Mouse (Mus musculus): Measurements from ENCODE around the gene Rbms3.

Gene Rbms3

DNA sequence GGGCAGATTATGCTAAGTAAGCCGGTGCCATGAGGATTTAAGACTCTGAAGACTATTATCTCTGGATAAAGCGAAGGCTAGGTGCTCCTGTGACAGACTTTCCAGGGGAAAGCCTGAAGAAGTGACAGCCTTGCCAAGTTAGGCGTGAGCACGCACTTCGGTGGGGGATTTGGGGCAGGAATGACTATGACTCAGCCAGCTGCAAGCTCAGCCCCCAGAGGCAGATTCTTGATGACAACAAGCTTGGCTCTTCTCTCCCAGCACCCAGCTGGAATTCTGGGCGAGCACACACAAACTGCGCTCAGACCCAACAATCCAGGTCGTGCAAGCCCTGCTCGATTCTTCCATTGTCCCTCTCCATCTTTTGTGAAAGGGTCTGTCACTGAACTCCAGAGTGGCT lies 1038.6 kb downstream of the Rbms3 start:
- DNase-seq, result no peak

DNA sequence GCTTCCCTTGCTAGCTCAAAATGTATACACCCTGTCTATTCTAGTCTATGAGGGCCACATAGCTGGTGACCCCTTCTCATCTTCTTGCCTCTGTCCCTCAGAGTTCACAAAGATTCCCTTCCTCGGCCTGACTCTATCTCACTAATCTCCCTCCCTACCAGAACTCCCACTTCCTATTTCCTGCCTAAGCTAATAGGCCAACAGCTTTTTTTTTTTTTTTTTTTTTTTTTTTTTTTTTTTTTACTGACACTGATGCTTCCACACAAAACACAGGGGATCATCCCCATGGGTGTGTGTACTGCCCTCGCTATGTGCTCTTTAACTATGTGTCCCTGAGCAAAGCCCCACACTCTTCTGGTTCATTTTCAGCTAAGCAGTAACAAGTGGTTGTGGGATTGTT lies 1060.0 kb downstream of the Rbms3 start:
- no peak for DNase-seq

DNA sequence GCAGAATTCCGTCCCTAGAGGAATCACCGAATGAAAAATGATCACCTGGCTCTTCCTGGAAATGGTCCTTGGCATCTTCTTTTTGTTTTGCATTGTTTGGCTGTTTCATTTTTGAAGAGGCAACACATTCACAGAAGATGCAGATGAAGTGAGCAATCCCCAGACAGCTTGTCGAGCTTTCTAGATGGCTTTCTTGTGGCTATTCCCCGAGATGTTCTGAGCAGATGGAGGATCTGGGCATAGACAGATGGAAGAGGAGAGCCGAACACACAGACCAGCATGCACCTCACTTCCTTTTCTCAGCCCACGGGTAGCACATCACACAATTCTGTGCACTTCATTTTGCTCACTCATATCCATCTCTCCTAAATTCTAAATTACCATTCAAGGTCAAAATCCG lies 1063.0 kb downstream of the Rbms3 start:
- DNase-seq, result no peak

DNA sequence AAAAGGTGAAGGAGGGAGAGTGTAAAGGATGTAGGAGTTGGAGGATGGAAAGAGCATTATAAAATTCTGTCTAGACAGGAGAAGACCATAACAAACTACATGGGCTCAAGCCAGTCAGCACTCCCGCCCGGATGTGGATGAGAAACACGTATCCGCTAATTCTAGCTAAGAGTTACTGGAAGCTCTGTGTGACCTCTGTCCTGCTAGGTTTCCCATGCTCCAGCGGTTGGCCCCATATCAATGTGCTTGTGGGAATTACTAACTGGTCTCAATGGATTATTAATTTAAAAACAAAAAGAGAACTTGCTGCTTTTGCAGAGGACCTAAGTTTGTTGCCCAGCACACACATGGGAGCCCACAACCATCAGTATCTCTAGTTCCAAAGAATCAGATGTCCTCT lies 1071.9 kb downstream of the Rbms3 start:
- DNase-seq, result no peak

DNA sequence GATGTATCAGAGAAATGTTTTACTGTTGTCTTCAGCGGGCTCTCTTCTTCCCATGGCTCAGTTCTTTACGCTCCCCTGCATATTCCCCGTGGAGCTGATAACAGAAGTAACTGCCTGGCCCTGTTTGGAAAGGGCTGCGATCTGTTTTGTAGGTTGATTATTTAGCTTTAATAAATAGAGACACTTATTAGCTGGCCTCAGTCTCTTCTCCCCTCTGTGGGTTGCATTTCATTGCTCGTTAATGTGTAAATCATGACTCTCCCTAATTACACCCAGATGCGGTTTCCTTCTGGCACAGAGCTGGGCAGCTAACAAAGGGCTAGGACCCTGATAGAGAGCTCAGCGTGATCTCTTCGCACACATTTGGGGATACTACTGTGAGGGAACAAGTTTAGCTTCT lies 1073.1 kb downstream of the Rbms3 start:
- no peak for DNase-seq

DNA sequence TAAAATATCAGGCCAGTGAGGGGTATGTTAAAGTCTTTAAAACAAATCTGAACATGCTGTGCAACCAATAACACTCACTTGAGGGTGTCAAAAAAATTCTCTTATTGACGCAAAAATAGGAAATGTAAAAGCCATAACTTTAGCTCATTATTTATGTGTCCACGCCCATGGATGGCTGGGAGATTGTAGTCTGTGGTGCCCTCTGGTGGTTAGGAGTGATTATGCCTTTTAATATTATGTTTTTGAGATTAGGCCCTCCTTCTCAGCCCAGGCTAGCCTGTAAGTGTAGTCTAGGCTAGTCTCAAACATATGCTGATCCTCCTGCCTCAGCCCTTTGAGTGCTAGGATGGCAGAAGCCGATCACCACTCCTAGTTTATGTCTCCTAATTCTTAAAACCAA lies 1076.5 kb downstream of the Rbms3 start:
- peak in 1 of 2 experiments; percentile 3 for DNase-seq

DNA sequence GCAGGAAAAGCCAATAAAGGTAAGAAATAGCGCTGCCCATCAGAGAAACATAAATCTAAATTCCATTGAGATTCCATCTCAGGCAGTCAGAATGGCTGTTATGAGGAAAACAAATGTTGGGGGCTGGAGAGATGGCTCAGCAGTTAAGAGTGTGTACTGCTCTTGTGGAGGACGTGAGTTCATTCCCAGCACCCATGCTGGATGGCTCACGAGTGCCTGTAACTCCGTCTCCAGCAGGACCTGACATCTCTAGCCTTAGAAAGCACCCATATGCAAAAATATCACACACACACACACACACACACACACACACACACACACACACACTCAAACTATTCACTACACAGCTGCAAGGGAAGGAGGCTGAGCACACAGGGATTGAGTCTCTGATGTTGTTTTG lies 1083.6 kb downstream of the Rbms3 start:
- DNase-seq, result no peak

DNA sequence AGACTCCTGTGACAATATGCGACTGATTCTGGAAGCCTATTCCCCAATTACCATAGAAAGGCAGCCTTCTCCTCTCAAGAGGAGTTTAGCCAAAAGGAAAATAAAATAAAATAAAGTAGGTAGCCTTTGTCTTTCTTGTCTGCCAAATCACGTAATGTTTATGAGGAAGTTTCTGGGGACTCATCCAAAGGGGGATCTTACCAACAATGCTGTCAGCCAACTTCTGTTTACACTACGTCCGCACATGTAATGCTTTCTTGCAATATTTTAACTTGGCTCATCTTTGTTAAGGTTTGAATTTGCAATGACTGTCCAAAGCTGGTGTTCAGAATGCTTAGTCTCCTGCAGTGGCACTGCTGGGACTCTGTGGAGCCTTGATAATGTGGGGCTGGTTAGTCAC lies 1086.9 kb downstream of the Rbms3 start:
- no peak for DNase-seq

DNA sequence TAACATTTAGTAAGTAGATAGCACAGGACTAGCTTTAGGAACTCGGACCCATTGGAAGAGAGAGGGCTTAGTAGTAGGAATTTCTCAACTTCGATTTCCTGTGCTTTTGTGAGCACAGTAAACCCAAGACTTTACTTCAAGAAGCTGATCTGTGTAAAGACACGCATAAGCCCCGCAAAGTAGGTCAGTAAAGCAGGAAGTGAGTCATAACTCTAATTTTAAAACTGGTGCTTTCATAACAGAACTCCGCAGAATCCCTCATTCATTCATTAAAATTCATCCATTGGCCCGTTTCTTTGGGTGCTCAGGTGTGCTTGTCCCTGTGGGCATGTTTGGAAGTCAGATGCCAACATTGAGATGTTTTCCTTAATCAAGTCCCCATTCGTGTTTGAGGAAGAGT lies 1087.7 kb downstream of the Rbms3 start:
- no peak for DNase-seq

DNA sequence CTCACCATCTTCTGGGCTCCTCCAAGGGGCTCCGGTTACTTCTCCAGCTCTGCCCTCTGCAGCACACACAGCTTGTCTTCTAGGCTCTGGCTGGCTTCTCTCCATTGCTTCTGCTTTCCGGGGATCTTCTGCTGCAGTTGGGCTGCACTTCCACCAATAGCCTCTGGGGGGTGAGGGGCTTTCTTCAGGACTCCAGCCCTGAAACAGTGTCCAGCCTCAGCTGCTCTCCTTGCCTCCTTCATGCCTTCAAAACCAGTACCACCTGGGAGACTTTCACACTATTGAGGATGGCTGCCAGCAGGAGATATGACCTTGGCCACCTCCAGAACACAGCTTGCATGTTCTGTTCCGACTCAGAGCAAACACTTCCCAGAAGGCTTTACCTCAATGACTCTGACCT lies 1094.0 kb downstream of the Rbms3 start:
- DNase-seq, result no peak

DNA sequence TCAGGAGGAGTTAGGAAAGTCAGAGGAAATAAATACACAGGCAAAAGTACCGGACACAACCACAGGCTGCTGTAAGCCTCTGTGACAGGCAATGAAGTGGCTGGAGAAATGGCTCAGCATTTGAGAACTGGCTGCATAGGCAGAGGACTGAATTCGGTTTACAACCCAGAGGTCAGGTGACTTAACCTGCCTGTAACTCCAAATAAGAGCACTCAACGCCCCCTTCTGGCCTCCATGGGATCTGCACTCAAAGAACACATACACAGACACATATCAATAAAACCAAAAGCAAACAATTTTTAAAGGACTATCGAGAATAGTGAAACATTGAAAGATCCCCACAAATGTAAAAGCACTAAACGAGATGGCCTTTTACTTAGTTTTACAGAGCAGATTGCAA lies 1096.3 kb downstream of the Rbms3 start:
- no peak for DNase-seq

DNA sequence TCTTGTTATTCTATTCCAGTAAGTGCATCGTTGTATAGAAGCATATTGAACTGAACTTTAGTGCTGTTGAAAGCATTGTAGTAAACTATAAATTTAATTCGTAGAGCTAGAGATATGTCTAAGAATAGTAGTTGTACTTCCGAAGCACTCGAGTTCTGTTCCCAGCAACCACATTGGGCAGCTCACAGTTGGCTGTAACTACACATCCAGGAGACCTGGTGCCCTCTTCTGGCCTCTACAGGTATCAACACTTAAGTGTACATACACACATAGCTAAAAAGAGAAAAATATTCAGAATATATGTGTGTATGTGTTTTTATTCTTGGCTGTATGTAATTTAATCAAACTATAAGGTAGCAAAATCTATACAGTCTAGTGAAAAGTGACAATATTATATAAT lies 1098.6 kb downstream of the Rbms3 start:
- no peak for DNase-seq

DNA sequence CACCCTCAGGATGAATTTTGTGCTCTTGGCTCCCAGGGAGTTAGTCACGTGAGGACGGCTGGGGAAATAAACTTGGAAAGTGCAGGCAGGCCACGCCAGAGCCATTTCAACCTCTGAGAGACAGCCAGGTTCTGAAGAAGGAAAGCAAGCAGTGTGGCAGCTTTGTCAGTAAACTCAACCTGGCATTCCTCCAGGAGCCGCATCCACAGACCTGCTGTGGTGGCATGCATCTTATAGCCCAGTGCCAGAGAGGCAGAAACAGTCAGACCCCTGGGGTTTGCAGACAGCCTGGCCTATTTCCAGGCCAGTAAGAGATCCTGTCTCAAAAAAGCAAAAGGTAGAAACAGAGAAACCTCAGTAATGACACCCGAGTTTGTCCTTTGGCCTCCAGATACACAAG lies 1105.3 kb downstream of the Rbms3 start:
- DNase-seq, result peak; percentile 41 to 43

Data from cerebellum, postnatal 36 days (tissue).